Mouse (Mus musculus) spleen, postnatal 14 days (tissue): ENCODE measurements around the gene Ankar.
A peak's percentile ranks its signal among the peaks of the same experiment; 100 is the strongest.

Source experiments
- DNase-seq, 2 experiments: peaks; one replicate each; pipeline ENCODE4 v3.0.0; 2021 to 2022; ENCODE audit warnings: low spot score in 2 of 2

The Ankar gene

GRCm38 (mm10) chr1:72700479-72700878, at the start of gene Ankar:
Gene Ankar, minus strand, starts transcription at chr1:72700579.
- DNase-seq, result no peak

- DNase-seq, result no peak
These were observed 46.0 kb upstream of the Ankar start for GRCm38 (mm10) chr1:72746382-72746781.

GRCm38 (mm10) chr1:72744816-72745506, 44.6 kb upstream of the Ankar start:
- no peak for DNase-seq

GRCm38 (mm10) chr1:72741406-72741805, 41.0 kb upstream of the Ankar start:
- no peak for DNase-seq

GRCm38 (mm10) chr1:72739681-72740063, 39.3 kb upstream of the Ankar start:
- no peak for DNase-seq

GRCm38 (mm10) chr1:72738946-72739680, 38.7 kb upstream of the Ankar start:
- no peak for DNase-seq

GRCm38 (mm10) chr1:72736397-72737125, 36.2 kb upstream of the Ankar start:
- DNase-seq, result no peak

- no peak for DNase-seq
These were observed 32.9 kb upstream of the Ankar start for GRCm38 (mm10) chr1:72733191-72733691.

GRCm38 (mm10) chr1:72730126-72730525, 29.7 kb upstream of the Ankar start:
- DNase-seq, result no peak

- DNase-seq, result no peak
These were observed 28.4 kb upstream of the Ankar start for GRCm38 (mm10) chr1:72728781-72729180.

- DNase-seq, result no peak
These were observed 25.6 kb upstream of the Ankar start for GRCm38 (mm10) chr1:72725941-72726340.

GRCm38 (mm10) chr1:72724354-72724753, 24.0 kb upstream of the Ankar start:
- no peak for DNase-seq

- no peak for DNase-seq
These were observed 22.3 kb upstream of the Ankar start for GRCm38 (mm10) chr1:72722646-72723045.

GRCm38 (mm10) chr1:72720115-72720725, 19.8 kb upstream of the Ankar start:
- DNase-seq, result no peak

GRCm38 (mm10) chr1:72718846-72719245, 18.5 kb upstream of the Ankar start:
- DNase-seq, result peak; percentile 22 to 59

GRCm38 (mm10) chr1:72717540-72717939, 17.2 kb upstream of the Ankar start:
- DNase-seq, result no peak

- DNase-seq, result peak; percentile 52 to 74
These were observed 16.5 kb upstream of the Ankar start for GRCm38 (mm10) chr1:72716926-72717325.

- DNase-seq, result no peak
These were observed 16.0 kb upstream of the Ankar start for GRCm38 (mm10) chr1:72716421-72716820.

GRCm38 (mm10) chr1:72715593-72716361, 15.4 kb upstream of the Ankar start:
- DNase-seq, result no peak

GRCm38 (mm10) chr1:72715065-72715464, 14.7 kb upstream of the Ankar start:
- DNase-seq, result no peak

GRCm38 (mm10) chr1:72714547-72714946, 14.2 kb upstream of the Ankar start:
- DNase-seq, result no peak
